Mouse (Mus musculus): ENCODE data around the gene Scyl3. TPM values are rescaled to one million over a fixed set of nuclear protein-coding genes. Genes with fewer than 3 reads are reported as not detected.

Scyl3 gene
- total RNA-seq (2021): 17.2 and 21.4 TPM in 2 replicates
- long read RNA-seq, experiment 1, full-length matches to known transcripts: 1 of 11 reads
- long read RNA-seq, experiment 1, partial matches to known transcripts: 2 of 11 reads
- long read RNA-seq, experiment 1, other reads (novel, unspliced or antisense): 8 of 11 reads
- long read RNA-seq, experiment 2, full-length matches to known transcripts: 4 of 10 reads
- long read RNA-seq, experiment 2, partial matches to known transcripts: 1 of 10 reads
- long read RNA-seq, experiment 2, other reads (novel, unspliced or antisense): 5 of 10 reads

DNA sequence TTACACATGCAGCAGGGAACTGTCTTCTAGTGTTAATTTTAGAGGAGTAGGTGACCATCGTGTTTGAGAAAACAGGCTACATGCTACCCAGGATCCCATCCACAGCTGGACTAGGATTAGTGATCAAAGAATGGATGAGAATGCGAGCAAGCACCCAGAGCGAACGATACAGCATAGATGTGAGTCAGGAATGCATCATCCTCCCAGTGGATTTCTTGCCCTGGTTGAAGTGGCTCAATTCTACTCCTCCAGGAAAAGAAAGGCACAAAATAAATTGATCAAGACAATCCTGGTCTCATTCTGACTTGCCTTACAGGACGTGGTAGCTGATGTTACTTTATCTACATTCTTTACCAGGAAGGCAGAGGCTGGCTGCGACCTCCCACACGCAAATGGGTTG, at the start of gene Scyl3:
Gene Scyl3 (plus strand): TSS at position 255 of the 400 bp plus-strand sequence.
- no peak for DNase-seq

DNA sequence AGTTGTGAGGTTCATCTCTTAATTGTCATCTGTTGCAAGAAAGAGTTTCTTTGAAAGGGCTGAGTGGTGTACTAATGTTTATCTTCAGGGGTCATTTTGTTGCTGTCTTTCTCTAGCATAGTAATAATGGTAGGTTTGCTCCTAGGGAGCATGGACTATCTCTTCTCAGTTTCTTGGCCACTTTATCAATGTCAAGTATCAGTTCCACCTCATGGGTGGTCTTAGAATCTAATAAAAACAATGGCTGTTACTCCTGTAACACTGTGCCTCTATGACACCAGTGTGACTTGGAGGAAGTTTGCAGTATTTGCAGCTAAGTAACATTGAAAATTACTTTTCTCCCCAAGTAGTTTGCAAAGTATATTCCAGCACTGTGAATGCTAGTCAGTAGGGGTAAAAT, 39.3 kb upstream of the Scyl3 start:
- DNase-seq: no peak

GRCm38 (mm10) chr1:163893294-163893693, 35.6 kb upstream of the Scyl3 start:
- no peak for DNase-seq

GRCm38 (mm10) chr1:163893774-163894527, 34.9 kb upstream of the Scyl3 start:
- no peak for DNase-seq

- DNase-seq: no peak
These were observed 30.6 kb upstream of the Scyl3 start for GRCm38 (mm10) chr1:163898291-163898764.

GRCm38 (mm10) chr1:163899575-163899974, 29.3 kb upstream of the Scyl3 start:
- no peak for DNase-seq

DNA sequence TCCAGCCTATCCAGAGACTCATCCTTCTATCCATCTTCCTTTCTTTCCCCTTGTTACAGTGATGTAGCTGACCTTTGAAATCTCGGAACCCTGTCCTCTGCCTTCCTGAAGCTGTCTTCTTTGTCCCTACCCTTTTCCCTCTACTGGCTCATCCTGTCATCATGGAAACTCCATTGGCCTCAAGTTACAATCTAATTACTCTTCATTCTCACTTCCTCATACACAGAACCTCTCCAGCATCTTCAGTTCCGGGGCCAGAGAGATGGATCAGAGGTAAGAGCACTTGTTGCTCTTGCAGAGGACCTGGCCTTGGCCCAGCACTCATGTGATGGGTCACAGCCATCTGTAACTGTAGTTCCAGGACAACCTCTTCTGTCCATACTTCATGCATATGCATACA, 28.7 kb upstream of the Scyl3 start:
- no peak for DNase-seq

GRCm38 (mm10) chr1:163903411-163903810, 25.5 kb upstream of the Scyl3 start:
- no peak for DNase-seq

- no peak for DNase-seq
These were observed 21.7 kb upstream of the Scyl3 start for GRCm38 (mm10) chr1:163907007-163907811.

- DNase-seq: no peak
These were observed 20.5 kb upstream of the Scyl3 start for GRCm38 (mm10) chr1:163908389-163908788.

DNA sequence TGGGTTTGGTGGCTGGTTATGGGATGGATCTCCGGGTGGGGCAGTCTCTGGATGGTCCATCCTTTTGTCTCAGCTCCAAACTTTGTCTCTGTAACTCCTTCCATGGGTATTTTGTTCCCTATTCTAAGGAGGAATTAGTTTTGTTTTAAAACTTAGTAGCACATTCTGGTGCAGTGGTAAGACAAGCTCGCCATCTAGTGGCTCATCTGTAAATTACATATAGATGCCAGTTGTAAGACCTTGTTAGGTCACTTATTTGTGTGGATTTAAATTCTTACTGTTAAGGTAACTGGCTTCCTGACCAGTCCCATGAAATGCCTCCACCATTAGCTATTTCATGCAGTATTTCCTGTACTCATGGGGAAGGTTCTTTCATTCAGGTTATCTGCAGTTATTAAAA, 18.6 kb upstream of the Scyl3 start:
- DNase-seq: peak; percentile 54

GRCm38 (mm10) chr1:163910785-163911184, 18.1 kb upstream of the Scyl3 start:
- no peak for DNase-seq

DNA sequence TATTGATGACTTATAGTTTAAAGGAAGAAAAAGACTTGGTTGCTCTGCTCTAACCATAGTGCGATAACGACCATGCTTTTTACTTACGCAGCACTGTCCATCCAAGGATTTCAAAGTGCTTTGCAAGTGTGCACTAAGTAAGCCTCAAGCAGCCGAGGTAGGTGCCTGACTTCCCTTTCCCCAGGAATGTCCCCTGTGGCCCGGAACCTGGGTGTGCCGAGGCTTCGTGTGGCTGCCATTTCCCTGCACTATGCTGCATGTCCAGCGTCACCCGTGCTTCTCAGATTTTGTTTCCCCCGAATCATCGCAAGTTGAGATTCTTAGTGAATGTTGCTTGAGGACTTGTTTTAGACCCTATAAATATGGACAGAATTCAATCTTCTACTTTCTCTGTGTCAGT, 16.9 kb upstream of the Scyl3 start:
- no peak for DNase-seq

- no peak for DNase-seq
These were observed 11.3 kb upstream of the Scyl3 start for GRCm38 (mm10) chr1:163917349-163918160.

DNA sequence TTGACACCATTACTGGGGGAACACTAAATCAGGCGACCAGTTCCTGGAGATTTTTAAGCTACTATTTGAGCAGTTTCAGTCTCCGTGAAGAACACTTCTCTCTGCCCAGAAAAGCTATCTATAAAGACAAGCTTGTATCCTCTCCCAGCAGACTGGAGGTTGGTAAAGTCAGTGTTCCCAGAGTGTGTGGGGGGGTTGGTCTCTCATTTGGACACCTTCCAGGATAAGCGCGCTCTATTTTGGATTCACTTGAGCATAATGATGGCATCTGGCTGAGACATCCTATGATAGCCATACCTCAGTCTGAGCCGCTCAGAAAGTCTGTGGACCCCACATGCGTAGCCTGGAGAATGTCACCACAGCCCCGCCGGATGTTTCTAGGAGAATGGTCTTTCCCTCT, 4.8 kb upstream of the Scyl3 start:
- DNase-seq: no peak

DNA sequence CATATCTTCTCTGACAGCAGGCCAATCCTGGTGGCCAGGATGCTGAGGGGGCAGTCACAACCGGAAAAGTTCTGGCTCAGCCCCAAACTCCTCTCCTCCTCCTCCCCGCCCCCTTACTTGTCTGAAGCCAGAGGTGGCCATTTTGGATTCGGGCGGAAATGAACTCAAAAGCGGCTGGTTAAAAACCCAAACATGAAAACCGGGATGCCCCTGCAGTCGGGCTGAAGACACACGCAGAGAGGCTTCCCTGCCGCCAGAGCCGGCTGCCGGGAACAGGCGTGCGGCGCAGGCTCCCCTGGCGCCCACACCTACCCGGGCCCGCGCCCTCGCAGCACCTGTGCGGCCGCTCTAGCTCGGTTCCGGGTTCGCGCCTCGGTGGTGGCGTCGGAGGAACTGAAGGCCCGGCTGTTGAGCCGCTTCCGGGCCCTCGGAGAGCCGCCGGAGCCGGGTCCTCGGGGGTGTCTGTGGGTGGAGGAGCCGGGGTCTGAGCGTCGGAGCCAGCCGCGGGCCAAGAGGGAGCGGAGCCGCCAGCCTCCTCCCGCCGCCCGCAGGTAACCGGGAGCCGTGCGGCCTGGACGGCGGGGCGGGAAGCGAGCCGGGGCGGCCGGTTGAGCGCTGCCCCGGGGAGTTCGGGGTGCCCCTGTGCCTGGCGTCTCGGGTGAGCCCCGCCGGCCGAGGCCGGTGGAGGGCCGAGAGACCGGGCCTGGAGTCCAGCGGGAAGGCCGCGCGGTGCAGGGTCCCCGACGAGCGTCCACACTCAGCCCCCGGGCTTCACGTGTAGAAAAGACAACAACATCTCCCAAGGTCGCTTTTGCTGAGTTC, 947 bp downstream of the Scyl3 start:
- peak; percentile 94 for DNase-seq

DNA sequence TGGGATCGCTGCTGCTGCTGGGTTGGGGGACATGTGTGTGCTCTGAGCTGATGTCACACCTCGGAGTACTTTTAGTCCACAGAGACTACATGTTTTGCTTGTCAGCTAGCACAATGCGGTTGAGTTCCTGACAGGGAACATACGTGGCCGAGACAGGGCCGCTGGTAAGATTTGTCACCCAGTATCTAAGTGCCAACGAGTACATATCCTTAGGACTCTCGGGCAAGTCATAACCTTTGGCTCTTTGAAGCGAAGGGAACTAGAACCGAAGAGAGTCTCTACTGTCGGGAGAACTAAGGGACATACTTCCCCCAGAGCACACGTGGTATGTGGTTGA, 1.5 kb downstream of the Scyl3 start:
- DNase-seq: no peak

GRCm38 (mm10) chr1:163931801-163932200, 2.9 kb downstream of the Scyl3 start:
- DNase-seq: no peak

GRCm38 (mm10) chr1:163934591-163934990, 5.7 kb downstream of the Scyl3 start:
- peak; percentile 39 for DNase-seq

DNA sequence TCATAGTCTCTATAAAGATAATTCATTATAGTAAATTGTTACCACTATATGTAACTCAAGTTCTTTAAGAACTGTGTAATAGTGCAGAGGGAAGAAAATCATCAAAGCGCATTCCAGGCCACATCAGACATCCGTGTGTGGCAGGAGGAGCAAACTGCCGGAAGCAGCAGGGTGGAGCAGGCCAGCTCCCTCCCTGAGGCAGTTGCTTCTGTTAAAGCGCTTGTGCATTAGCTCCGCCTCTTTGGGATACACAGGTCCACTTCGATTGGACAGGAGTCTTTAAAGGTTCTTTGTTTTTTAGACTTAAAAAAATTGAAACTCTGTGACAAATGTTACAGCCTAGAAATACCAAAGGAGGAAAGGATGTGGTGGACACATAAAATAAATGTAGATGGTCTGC, 13.2 kb downstream of the Scyl3 start:
- DNase-seq: no peak

GRCm38 (mm10) chr1:163953396-163953795, 24.5 kb downstream of the Scyl3 start:
- no peak for DNase-seq
